ENCODE assay signal across 8 mouse cellular contexts in genomic region chr16:11505492-11506176, GRCm38 (mm10).
DNase-seq lines count a peak whose midpoint lies in the region; TF ChIP-seq lines count a peak whose summit lies in the region.

No protein-coding gene starts in this region.

- H3K4me1 ChIP-seq in lung, adult 2 months (ENCODE audit: control insufficient read depth, insufficient read depth, low read length) = peaks cover 4% of the 10 kb centered on the region; the same call in 1 of the 2 replicates

- WGBS in lung, adult 2 months = 62% methylated on average over 5 of the region's 5 CpGs

- H3K4me3 ChIP-seq in lung, adult 2 months (replicated peaks; ENCODE audit: extremely low read depth, low read depth, low read length) = no peak overlapping the region
- no peak overlapping the region for H3K4me3 ChIP-seq in left cerebral cortex, adult 2 months

- TF ChIP-seq POLR2A in lung, adult 2 months (IDR thresholded peaks at IDR 0.05; ENCODE audit: borderline replicate concordance, extremely low read depth, low read depth, low read length) = no peak

- no peak overlapping the region for H3K27ac ChIP-seq in left cerebral cortex, adult 2 months

- intact Hi-C loops in heart, postnatal 14 days (cut with DNase I) = no loop called here
- intact Hi-C loops in left cerebral cortex, adult 2 months (cut with DNase I) = no loop called here

- no peak for TF ChIP-seq CTCF in lung, adult 2 months (IDR thresholded peaks at IDR 0.05; ENCODE audit: insufficient read depth, low read length)
- no peak for TF ChIP-seq CTCF in left cerebral cortex, adult 2 months (IDR thresholded peaks at IDR 0.05)

- peak; percentile 21 for DNase-seq in right cerebral cortex, adult 18-20 months
- no peak for DNase-seq in right cerebral cortex, postnatal 25 days
- DNase-seq in cerebellum, adult 18-20 months = peak; percentile 73 to 77
- DNase-seq in heart, postnatal 14 days = peak; percentile 73
- DNase-seq in lung, adult 2 months = peak; percentile 26
- DNase-seq in urinary bladder, postnatal 36 days (ENCODE audit: low spot score in 2 of 2) = peak; percentile 60 to 78
- no peak for DNase-seq in retina, postnatal 1 day
- no peak for DNase-seq in left cerebral cortex, adult 2 months (ENCODE audit: extremely low spot score in 1 of 2, low spot score in 2 of 2)

Comparison
In these comparisons a context has a peak if more than half of its experiments do, and no peak if none do; other contexts are left out.
1. DNase-seq: peak in right cerebral cortex, adult 18-20 months (single experiment), cerebellum, adult 18-20 months (2 of 2), heart, postnatal 14 days (2 of 2), lung, adult 2 months (single experiment) and urinary bladder, postnatal 36 days (2 of 2); none in right cerebral cortex, postnatal 25 days (single experiment), retina, postnatal 1 day (single experiment) and left cerebral cortex, adult 2 months (0 of 2).